Mouse (Mus musculus): ENCODE data around the gene Gnb3. TPM values are rescaled to one million over a fixed set of nuclear protein-coding genes. Genes with fewer than 3 reads are reported as not detected.
A peak's percentile ranks its signal among the peaks of the same experiment; 100 is the strongest.

Gene Gnb3
- polyA plus RNA-seq, 2 experiments, result 1.6 to 2.3 TPM

DNA sequence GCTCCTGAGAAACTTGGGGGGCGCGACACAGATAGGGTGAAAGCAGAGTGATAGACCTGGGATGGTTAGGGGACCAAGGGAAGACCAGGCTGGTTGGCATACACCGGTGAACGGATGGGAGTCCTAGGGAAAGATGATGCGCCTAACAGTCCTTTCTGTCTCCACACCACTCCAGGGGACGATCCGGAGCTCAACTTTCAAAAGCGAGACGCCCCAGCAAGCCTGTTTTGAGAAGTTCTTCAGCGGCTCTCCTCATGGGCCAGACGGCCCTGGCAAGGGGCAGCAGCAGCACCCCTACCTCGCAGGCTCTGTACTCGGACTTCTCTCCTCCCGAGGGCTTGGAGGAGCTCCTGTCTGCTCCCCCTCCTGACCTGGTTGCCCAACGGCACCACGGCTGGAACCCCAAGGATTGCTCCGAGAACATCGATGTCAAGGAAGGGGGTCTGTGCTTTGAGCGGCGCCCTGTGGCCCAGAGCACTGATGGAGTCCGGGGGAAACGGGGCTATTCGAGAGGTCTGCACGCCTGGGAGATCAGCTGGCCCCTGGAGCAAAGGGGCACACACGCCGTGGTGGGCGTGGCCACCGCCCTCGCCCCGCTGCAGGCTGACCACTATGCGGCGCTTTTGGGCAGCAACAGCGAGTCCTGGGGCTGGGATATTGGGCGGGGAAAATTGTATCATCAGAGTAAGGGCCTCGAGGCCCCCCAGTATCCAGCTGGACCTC is 30.9 kb downstream of the Gnb3 start:
- Histone ChIP-seq H3K4me3 (replicated peaks; ENCODE audit: low read length) (peak overlapping the region; percentile 58), H3K4me1 (ENCODE audit: control insufficient read depth, insufficient read depth, low read length) (peaks cover 26% of the 10 kb centered on the region), H3K36me3 (ENCODE audit: control insufficient read depth, insufficient read depth, low read length) (peaks cover 29% of the 10 kb centered on the region), H3K27ac (replicated peaks; ENCODE audit: low read depth, low read length) (peak overlapping the region; percentile 86), H3K4me2 (replicated peaks; ENCODE audit: low read depth, low read length, severe bottlenecking) (peak overlapping the region; percentile 95), H3K9me3 (ENCODE audit: control insufficient read depth, low read length) (no peaks in the 10 kb centered on the region), H3K9ac (ENCODE audit: low read depth, low read length, severe bottlenecking) (peak overlapping the region; percentile 64), H3K27me3 (ENCODE audit: control insufficient read depth, insufficient read depth, low read length) (no peaks in the 10 kb centered on the region)
- TF ChIP-seq POLR2A (IDR thresholded peaks at IDR 0.05; ENCODE audit: borderline replicate concordance, extremely low read depth, insufficient read depth, insufficient read length), result no peak
- 1% methylated on average over 35 of the region's 35 CpGs for WGBS
- peak; percentile 24 for ATAC-seq (ENCODE audit: low FRiP score, low read depth)
- peak; percentile 76 for DNase-seq (ENCODE audit: low spot score)

DNA sequence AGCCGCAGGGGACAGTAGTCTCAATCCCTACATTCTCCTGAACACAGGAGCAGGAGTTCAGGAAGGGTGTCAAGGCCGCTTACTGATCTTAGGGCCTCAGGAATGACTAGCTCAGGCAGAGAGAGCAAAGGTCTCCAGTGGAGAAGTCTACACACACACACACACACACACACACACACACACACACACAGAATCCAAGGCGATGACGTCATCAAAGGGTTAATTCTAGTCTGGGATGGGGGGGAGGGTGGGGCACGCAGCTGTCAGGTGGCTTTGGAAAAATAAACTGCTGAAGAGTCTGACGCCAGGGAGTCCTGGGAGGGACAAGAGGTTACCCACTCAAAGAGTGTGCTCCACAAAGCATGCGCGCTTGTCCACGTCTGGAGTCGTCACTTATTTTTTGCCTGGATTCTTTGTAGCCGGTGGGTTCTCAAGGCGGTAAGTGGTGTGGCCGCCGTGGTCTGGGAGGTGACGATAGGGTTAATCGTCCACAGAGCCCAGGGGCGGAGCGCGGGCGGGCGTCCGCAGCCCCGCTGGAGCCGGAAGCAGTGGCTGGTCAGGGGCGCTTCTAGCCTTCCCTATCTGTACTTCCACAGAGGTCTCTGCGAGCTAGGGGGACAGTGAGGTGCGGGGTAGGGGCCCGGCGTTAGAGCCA is 31.6 kb downstream of the Gnb3 start, which contains the start of gene Spsb2:
Spsb2 (plus strand) TSS at position 304 of the 655 bp plus-strand sequence.
- H3K27ac ChIP-seq (replicated peaks; ENCODE audit: low read depth, low read length), result peak within 1 kb of the TSS; percentile 86
- peak within 1 kb of the TSS; percentile 64 for H3K9ac ChIP-seq (ENCODE audit: low read depth, low read length, severe bottlenecking)
- no peak for TF ChIP-seq POLR2A (IDR thresholded peaks at IDR 0.05; ENCODE audit: borderline replicate concordance, extremely low read depth, insufficient read depth, insufficient read length)
- DNase-seq (ENCODE audit: low spot score) (peak; percentile 62), ATAC-seq (ENCODE audit: low FRiP score, low read depth) (peak; percentile 62)
- peaks cover 29% of the 10 kb centered on the region for H3K36me3 ChIP-seq (ENCODE audit: control insufficient read depth, insufficient read depth, low read length)
- WGBS, result 6% methylated on average over 29 of the region's 29 CpGs
- H3K4me1 ChIP-seq (ENCODE audit: control insufficient read depth, insufficient read depth, low read length), result peaks cover 25% of the 10 kb centered on the region
- H3K4me3 ChIP-seq (replicated peaks; ENCODE audit: low read length), result peak within 1 kb of the TSS; percentile 58
- H3K4me2 ChIP-seq (replicated peaks; ENCODE audit: low read depth, low read length, severe bottlenecking), result peak within 1 kb of the TSS; percentile 95
- H3K9me3 ChIP-seq (ENCODE audit: control insufficient read depth, low read length), result no peaks in the 10 kb centered on the region
- H3K27me3 ChIP-seq (ENCODE audit: control insufficient read depth, insufficient read depth, low read length), result no peaks in the 10 kb centered on the region

DNA sequence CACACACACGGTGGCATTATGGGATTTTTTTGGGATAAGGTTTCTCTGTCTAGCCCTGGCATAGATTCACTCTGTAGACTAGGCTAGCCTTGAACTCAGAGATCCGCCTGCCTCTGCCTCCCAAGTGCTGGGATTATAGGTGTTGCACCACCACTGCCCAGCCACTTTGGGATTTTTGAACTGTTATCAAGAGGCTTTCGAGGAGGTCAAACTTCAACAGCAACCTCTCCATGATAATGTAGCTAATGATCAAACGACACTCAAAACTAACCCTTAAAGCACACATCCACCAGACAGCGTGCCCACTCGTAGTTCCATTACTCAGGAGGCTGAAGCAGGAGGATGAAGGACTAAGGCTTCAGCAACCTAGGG is 32.1 kb downstream of the Gnb3 start:
- peak overlapping the region; percentile 95 for H3K4me2 ChIP-seq (replicated peaks; ENCODE audit: low read depth, low read length, severe bottlenecking)
- H3K27me3 ChIP-seq (ENCODE audit: control insufficient read depth, insufficient read depth, low read length), result no peaks in the 10 kb centered on the region
- H3K4me1 ChIP-seq (ENCODE audit: control insufficient read depth, insufficient read depth, low read length), result peaks cover 25% of the 10 kb centered on the region
- no peak for DNase-seq (ENCODE audit: low spot score)
- peak overlapping the region; percentile 59; the same call in 1 of the 2 replicates for H3K27ac ChIP-seq (replicated peaks; ENCODE audit: low read depth, low read length)
- H3K9ac ChIP-seq (ENCODE audit: low read depth, low read length, severe bottlenecking), result 0 out of 2 replicates have a peak overlapping the region, but pooled peaks have one; percentile 64
- WGBS, result 82% methylated on average over 6 of the region's 6 CpGs
- no peak for ATAC-seq (ENCODE audit: low FRiP score, low read depth)
- peak overlapping the region; percentile 58 for H3K4me3 ChIP-seq (replicated peaks; ENCODE audit: low read length)
- no peaks in the 10 kb centered on the region for H3K9me3 ChIP-seq (ENCODE audit: control insufficient read depth, low read length)
- H3K36me3 ChIP-seq (ENCODE audit: control insufficient read depth, insufficient read depth, low read length), result peaks cover 29% of the 10 kb centered on the region
- TF ChIP-seq POLR2A (IDR thresholded peaks at IDR 0.05; ENCODE audit: borderline replicate concordance, extremely low read depth, insufficient read depth, insufficient read length), result no peak

DNA sequence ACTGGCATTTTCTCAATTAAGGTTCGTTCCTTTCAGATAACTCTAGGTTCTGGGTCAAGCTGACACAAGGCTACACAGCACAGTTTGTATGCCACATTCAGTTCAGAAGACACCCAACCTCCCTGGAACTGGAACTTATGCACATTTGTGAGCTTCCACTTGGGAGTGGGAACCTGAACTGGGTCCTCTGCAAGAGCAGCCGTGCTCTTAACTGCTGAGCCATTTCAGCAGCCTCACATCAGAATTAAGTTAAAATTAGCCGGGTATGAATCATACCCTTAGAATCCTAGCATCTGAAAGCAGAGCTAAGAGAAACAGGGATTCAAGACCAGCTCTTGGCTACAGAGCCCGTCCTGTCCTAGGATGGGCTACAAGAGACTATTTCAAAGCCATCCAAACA is 32.7 kb downstream of the Gnb3 start:
- DNase-seq (ENCODE audit: low spot score), result no peak
- no peak overlapping the region for H3K4me2 ChIP-seq (replicated peaks; ENCODE audit: low read depth, low read length, severe bottlenecking)
- no peak overlapping the region for H3K4me3 ChIP-seq (replicated peaks; ENCODE audit: low read length)
- no peak overlapping the region for H3K9ac ChIP-seq (ENCODE audit: low read depth, low read length, severe bottlenecking)
- no peak overlapping the region for H3K27ac ChIP-seq (replicated peaks; ENCODE audit: low read depth, low read length)
- peaks cover 24% of the 10 kb centered on the region for H3K36me3 ChIP-seq (ENCODE audit: control insufficient read depth, insufficient read depth, low read length)
- no peak for ATAC-seq (ENCODE audit: low FRiP score, low read depth)
- H3K9me3 ChIP-seq (ENCODE audit: control insufficient read depth, low read length), result no peaks in the 10 kb centered on the region
- TF ChIP-seq POLR2A (IDR thresholded peaks at IDR 0.05; ENCODE audit: borderline replicate concordance, extremely low read depth, insufficient read depth, insufficient read length), result no peak
- peaks cover 20% of the 10 kb centered on the region for H3K4me1 ChIP-seq (ENCODE audit: control insufficient read depth, insufficient read depth, low read length)
- H3K27me3 ChIP-seq (ENCODE audit: control insufficient read depth, insufficient read depth, low read length), result no peaks in the 10 kb centered on the region
- 81% methylated on average over 4 of the region's 4 CpGs for WGBS

DNA sequence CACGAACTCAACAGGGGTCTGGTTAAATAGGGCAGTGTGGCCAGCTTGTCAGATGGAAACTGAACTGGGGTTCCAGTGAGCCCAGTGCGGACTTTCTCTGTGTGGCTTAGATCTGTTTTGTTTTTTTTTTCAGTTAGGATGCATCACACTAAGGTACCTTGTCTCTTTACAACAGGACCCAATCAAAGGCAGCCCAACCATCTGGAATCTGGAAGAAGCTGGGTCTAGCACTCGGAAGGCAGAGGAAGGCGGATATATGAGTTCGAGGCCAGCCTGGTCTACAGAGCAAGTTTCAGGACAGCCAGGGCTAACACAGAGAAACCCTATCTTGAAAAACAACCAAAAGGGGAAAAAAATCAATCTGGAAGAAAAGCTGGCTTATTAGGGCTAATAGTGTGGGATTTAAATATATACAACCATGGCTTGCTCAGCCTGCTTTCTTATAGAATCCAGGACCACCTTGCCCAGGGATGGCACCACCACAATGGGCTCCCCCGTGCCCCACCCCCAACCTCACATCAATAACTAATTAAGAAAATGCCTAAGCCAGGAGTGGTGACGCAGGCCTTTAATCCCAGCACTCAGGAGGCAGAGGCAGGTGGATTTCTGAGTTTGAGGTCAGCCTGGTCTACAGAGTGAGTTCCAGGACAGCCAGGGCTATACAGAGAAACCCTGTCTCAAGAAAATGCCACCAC is 33.5 kb downstream of the Gnb3 start:
- H3K27ac ChIP-seq (replicated peaks; ENCODE audit: low read depth, low read length), result peak overlapping the region; percentile 86
- H3K4me3 ChIP-seq (replicated peaks; ENCODE audit: low read length), result peak overlapping the region; percentile 45; the same call in 1 of the 2 replicates
- peaks cover 16% of the 10 kb centered on the region for H3K36me3 ChIP-seq (ENCODE audit: control insufficient read depth, insufficient read depth, low read length)
- no peak for ATAC-seq (ENCODE audit: low FRiP score, low read depth)
- H3K27me3 ChIP-seq (ENCODE audit: control insufficient read depth, insufficient read depth, low read length), result no peaks in the 10 kb centered on the region
- H3K9me3 ChIP-seq (ENCODE audit: control insufficient read depth, low read length), result no peaks in the 10 kb centered on the region
- no peak overlapping the region for H3K9ac ChIP-seq (ENCODE audit: low read depth, low read length, severe bottlenecking)
- peak overlapping the region; percentile 75 for H3K4me2 ChIP-seq (replicated peaks; ENCODE audit: low read depth, low read length, severe bottlenecking)
- DNase-seq (ENCODE audit: low spot score), result no peak
- peaks cover 14% of the 10 kb centered on the region for H3K4me1 ChIP-seq (ENCODE audit: control insufficient read depth, insufficient read depth, low read length)
- WGBS, result 72% methylated on average over 7 of the region's 7 CpGs
- no peak for TF ChIP-seq POLR2A (IDR thresholded peaks at IDR 0.05; ENCODE audit: borderline replicate concordance, extremely low read depth, insufficient read depth, insufficient read length)
